Mouse (Mus musculus) hematopoietic multipotent progenitor cell, adult 10-12 weeks (in vitro differentiated cells): Measurements from ENCODE around the gene Zfp523. TPM values are rescaled to one million over a fixed set of nuclear protein-coding genes. Genes with fewer than 3 reads are reported as not detected.

Experiments
- polyA plus RNA-seq: library from polyadenylated mRNA; stranded (reverse); fragments of >175 nt; gene quantifications from 2 replicates; pipeline ENCODE4 v1.2.3, GENCODE M21; 2012; ENCODE audit warnings: low replicate concordance

The Zfp523 gene
- polyA plus RNA-seq = 25.1 and 68.8 TPM in 2 replicates

GRCm38 (mm10) chr17:28176775-28177539, at the start of gene Zfp523:
Gene Zfp523, plus strand, starts transcription at chr17:28177129.

GRCm38 (mm10) chr17:28141771-28142699, 34.9 kb upstream of the Zfp523 start, which contains the start of gene Scube3:
Gene Scube3, plus strand, starts transcription at chr17:28142141.

GRCm38 (mm10) chr17:28207591-28208313, 30.8 kb downstream of the Zfp523 start, which contains the start of gene Def6:
Gene Def6, plus strand, starts transcription at chr17:28207778.

GRCm38 (mm10) chr17:28232475-28233060, 55.6 kb downstream of the Zfp523 start, which contains the start of gene Ppard:
Gene Ppard, plus strand, starts transcription at chr17:28232700.

Other genes with a start within 250 kb of the Zfp523 start
- gene Tcp11, start 96.5 kb upstream of the Zfp523 start, polyA plus RNA-seq = 2.2 and 4.5 TPM in 2 replicates
- 0.15 and 0.20 TPM in 2 replicates for gene Scube3, start 35.0 kb upstream of the Zfp523 start, polyA plus RNA-seq
- 145 and 319 TPM in 2 replicates for gene Def6, start 30.6 kb downstream of the Zfp523 start, polyA plus RNA-seq
- 37.1 and 71.8 TPM in 2 replicates for gene Ppard, start 55.6 kb downstream of the Zfp523 start, polyA plus RNA-seq
- 40.1 and 48.3 TPM in 2 replicates for gene Fance, start 136.4 kb downstream of the Zfp523 start, polyA plus RNA-seq
- 1,596 and 4,290 TPM in 2 replicates for gene Rpl10a, start 151.3 kb downstream of the Zfp523 start, polyA plus RNA-seq
- gene Tead3, start 173.7 kb downstream of the Zfp523 start, polyA plus RNA-seq = 0.22 TPM in 2 replicates
- gene Tulp1, start 188.1 kb downstream of the Zfp523 start, polyA plus RNA-seq = not detected in 2 replicates